Mouse (Mus musculus) gastrocnemius, adult 8-10 months (tissue): ENCODE data around the gene Cactin. TPM values are rescaled to one million over a fixed set of nuclear protein-coding genes. Genes with fewer than 3 reads are reported as not detected.

Experiments used
- DNase-seq, 2 experiments: peaks; one replicate each; pipeline ENCODE4 v3.0.0; 2022; ENCODE audit warnings: low spot score in 2 of 2
- total RNA-seq, 4 experiments: library from RNA; stranded (reverse); gene quantifications; 2 replicates each; pipeline ENCODE4 v1.2.4; 2022

The Cactin gene
- total RNA-seq, 4 experiments from 2014 or later: 9.4 to 11.3 (median 9.8) TPM

DNA sequence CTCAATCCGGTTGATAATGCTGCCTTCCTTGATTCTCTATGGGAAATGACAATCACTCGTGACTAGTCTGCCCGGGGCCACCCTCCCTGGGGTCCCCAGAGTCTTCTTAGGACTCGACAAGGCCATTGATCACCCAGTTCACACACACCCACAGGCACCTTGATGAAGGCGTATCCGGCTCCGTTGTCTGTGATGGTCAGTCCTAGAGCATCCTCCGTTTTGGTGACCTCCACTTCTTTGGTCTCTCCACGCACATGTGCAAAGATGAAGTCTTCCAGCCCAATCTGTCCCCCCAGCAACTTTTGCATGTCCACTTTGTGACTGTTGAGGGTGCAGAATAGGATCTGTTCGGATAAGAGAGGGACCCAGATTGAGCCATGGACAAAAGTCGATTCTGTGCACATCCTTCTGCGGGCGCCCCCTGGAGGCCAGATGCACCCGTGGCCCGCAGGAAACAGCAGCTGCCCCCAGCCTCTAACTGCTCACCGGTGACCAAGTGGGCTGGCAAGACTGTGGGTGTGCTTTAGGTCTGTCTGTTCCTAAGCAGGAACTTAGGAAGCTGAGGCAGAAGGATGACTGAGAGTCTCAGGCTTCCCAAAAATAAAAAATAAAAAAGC lies 20.5 kb downstream of the Cactin start:
- no peak for DNase-seq

DNA sequence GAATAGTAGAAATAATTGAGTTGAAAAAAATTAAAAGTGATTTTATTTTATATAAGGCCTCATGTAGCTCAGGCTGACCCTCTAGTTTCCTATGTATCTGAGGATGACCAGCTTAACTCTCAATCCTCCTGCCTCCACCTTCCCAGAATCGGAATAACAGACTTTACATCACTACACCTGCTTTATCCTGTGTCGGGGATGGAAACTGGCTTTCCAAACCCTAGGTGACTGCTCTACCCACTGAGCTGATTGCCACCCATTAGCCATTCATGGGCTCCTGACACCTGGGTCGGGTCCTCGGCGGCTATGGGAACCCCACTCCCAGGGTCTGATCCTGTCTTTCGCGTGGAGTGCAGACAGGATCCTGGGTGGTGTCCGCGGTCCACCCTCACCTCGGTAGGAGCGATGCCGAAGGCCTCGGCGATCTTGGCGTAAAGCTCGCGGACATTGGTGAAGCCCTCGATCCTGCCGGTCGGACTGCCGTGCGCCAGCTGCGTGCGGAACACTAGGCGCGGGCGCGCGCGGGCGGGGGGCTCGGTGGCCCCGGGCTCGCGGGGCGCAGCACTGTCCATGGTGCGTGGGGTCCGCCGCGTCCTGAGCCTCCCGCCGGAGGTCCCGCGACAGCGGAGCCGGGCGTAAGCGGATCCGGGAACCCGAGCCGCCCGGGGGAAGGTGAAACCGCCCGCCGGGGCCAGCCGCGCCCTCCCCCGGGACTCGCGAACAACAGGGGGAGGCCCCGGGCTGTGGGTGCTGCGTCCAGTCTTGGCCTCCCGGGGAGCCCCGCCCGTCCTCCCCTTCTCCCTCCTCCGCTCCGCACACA lies 22.0 kb downstream of the Cactin start, which contains the start of gene Gipc3:
Gene Gipc3 (minus strand): TSS at position 581 of the 820 bp plus-strand sequence.
- DNase-seq: no peak

DNA sequence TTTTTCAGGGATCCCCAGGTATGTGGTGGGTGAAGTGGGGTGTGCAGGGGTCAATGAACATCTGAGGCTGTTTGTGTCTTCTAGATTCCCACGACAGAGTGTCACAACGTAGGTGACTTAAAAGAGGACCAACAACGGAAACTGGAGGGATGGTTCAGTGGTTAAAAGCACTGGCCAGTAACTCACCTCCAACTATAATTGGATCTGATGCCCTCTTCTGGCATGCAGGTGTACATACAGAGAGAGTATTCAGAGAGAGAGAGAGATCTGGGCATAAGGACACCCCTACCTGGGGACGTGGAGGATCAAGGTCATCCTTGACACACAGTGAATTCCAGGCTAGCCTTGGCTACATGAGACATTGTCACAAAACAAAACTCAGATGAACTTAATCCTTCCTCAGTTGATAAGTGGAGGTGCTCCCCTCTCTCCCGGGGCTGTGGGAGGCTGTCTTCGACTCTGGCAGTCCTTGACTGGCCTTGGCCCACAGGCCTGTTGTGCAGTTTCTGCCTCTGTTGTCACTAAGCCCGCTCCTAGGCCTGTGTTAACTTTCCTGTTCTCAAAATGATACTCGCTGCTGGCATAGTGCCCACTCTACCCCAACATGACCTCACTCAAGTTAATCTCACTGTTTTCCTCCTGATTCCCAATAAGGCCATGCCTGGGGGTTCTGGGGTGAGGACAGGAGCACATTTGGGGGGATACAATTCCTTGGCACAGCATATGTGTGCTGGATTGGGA lies 23.7 kb downstream of the Cactin start:
- DNase-seq: no peak

DNA sequence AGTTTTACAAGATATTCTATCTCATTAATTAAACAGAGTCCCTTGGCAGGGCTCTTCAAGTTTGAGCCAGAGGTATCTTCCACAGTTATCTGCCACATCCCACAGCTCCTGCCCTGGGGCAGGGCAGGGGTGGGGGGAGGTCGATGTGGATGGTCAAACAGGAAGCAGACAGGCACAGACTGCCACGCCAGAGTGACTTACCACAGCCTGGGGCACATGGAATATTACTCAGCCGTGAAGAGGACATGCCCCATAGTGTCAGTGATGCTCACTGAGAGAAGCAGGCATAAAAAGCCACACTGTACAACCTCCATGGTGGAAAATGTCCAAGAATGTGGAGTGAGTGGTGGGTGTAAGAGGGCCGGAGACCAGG lies 24.2 kb downstream of the Cactin start:
- no peak for DNase-seq

DNA sequence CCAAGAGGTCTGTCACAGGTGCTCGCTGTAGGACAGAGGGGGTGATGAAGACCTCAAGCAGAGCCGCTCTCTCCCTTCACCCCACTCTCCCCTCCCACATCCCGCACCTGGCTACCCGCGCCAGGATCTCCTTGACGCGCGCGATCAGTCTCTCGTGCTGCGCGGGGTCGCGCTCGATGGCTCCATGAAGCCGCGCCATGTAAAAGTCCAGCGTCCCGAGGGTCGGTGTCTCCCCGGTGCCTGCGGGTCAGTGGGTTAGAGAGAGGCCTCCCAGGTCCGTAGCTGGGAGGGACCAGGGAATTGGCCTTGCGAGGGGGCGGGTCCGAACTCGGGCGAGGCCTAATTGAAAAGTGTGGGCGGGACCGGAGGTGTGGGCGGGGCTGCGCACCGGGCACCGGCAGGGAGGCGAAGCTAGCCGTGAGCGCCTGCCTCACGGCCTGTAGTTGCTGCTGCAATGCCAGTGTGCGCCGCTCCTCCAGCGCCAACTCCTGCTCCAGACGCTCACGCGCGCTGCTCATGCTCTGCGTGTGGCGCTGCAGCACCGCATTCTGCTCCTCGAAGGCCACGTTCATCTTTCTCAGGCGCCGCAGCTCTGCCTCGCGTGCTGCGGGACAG lies 25.7 kb downstream of the Cactin start:
- no peak for DNase-seq

DNA sequence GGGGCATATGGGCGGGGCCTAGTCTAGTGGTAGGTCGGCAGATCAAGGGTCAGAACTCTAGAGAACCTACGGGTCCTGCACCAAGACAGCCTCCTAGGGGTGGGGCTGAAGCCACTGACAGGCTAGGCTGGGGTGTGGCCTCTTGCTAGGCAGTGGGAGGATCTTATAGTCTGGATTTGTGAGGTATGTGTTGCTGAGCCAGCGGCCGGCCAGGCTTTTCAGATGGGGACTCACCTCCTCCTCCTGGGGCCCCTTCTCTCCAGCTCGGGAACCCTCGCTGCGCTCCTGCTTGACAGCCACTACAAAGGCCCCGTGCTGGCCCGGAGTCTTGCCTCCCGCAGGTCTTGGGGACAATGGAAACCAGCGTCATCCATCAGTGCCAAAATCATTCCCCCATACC lies 28.2 kb downstream of the Cactin start:
- no peak for DNase-seq

DNA sequence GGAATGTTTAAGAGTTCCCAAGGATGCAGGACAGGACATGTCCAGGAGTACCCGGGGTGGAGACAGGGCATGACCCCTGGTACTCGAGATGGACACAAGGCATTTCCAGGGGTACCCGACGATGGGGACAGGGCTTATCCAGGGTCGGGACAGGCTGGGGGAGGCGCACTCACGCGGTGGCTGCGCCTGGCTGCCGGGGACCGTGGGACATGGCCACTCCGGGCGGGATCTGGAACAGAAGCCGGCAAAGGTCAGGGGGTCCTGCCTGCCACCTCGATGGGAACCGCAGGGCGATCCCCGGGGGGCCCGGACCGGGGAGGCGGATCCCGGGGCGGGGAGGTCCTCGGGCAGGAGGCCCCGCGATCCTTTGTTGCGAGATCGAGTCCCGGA lies 29.1 kb downstream of the Cactin start:
- no peak for DNase-seq

DNA sequence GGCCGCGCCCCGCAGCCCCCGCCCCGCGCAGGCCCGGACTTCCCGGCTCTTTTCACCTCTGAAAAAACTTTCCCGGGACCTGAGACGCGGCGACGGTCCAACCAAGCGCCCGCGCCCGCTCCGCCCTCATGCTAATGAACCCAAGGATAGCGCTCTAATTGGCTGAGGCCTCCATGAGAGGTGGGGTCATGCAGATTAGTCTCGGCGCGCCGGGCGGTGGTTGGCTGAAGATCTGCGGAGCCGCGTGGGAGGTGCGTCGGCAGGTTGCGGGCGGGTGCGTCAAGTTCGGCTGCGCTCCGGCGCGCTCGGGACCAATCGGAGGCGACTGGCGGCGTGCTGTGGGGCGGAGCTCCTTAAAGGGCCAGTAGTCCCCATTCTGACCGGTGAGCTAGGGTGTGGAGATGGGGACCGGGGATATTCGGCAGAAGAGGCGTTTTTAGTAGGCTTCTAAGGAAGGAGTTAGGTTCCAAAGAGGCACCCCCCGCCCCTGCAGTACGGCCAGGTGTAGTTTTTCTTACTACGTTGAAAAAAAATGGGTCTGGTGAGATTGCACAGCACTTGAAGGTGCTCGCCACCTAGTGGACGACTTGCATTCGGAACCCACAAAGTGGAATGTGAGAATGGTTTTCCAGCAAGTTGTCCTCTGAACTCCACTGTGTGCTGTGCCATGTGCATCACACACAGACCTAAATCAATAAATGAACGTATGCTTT lies 29.6 kb downstream of the Cactin start, which contains the start of gene Hmg20b:
Gene Hmg20b (minus strand): TSS at position 130 of the 713 bp plus-strand sequence.
- DNase-seq: peak; percentile 99

DNA sequence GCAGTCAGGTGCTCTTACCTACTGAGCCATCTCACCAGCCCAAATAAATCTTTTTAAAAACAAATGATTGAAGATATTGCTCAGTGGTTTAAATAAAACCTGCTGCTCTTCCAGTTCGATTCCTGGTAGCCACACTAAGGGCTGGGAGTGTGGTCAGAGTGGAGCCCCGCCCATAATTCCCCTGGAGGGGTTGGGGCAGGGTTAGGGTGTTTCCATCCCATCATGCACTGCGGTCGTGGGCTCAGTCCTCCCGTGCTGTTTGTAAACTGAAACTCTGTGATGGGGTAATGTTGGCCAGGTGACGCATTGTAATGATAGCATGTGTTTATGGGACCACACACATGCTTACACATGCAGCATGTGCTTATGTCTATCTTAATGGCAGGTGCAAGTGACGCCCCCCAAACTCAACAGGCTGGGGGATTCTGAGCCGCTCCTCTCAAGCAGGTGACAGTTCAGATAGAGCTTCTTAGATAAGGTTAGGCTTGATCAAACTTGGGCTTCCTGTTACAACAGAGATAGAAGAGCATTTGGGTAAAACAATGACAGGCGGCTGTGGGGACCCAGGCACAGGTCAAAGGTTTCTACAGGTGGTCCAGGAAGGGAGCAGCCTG lies 30.9 kb downstream of the Cactin start:
- DNase-seq: no peak

DNA sequence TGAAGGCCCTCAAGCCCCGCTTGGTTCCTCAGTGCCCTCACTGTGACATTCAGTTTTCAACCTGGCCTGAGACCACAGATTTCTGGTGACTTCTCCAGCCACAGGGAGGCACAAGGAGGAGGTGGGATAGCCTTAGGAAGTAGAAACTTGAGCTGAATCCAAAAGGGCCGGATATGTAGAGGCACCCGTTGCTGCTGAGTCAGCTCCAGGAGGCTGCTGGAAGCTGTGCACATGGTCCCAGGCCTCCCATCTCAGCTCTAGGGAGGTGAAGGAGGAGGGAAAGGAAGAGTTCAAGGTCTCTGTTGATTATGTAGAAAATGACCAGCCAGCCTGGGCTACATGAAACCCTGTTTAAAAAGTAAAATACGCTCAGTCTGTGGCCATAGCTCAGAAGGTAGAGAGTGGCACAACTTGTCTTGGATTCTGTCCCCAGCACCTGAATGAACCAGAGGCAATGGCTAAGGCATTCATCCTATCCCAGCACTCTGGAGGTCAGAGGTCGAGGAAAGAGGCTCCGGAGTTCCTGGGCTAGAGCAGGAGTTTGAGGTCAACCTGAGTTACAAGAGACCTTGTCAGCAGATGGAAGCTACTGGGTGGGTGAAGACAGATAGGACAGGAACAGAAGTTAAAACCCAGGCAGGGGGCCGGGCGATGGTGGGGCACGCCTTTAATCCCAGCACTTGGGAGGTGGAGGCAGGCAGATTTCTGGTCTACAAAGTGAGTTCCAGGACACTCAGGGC lies 34.0 kb downstream of the Cactin start:
- no peak for DNase-seq

DNA sequence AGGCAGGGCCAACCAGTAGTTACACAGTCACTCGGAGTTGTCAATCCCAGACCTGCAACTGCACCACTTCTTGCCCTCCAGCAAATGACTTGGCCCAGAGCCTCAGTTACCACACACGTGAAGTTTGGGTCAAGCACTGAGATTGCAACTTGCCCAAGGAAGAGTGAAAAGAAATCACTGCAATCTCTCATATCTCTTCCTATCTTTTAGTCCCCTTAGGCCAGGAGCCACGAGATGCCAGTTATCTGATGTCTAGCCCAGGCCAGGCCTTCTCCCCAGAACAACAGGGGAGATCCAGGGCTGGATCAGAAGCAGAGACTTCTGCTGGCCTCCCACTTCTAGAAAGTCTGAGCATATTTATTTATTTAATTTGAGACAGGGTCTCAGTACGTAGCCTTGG lies 34.6 kb downstream of the Cactin start:
- no peak for DNase-seq

DNA sequence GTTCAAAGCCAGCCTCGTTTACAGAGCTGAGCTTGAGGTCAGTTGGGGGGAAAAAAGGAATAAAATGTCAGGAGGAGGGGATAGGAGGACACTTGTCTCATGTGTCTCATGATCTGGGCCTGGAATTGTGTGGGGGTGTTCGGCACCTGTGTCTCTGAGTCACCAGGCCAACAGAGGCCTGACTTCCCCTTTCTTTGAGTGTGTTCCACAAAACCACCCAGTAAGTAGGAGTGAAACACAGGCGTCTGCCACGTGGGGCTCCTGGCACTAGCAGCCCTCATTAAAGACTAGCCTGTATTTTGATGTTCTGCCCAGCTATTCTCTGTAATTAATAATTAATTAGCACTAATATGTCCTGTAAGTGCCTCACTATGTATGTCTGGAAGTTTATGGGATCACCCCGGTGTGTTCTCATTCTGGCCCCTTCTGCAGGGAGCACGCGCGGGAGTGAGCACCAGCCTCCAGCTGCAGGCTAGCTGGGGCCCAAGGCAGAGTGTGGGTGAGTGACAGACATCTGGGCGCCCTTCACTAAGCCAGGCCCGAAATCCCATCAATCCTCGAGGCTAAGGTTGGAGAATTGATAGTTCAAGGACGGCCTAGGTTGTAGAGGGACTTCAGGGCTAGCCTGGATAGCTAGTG lies 35.6 kb downstream of the Cactin start:
- DNase-seq: no peak

DNA sequence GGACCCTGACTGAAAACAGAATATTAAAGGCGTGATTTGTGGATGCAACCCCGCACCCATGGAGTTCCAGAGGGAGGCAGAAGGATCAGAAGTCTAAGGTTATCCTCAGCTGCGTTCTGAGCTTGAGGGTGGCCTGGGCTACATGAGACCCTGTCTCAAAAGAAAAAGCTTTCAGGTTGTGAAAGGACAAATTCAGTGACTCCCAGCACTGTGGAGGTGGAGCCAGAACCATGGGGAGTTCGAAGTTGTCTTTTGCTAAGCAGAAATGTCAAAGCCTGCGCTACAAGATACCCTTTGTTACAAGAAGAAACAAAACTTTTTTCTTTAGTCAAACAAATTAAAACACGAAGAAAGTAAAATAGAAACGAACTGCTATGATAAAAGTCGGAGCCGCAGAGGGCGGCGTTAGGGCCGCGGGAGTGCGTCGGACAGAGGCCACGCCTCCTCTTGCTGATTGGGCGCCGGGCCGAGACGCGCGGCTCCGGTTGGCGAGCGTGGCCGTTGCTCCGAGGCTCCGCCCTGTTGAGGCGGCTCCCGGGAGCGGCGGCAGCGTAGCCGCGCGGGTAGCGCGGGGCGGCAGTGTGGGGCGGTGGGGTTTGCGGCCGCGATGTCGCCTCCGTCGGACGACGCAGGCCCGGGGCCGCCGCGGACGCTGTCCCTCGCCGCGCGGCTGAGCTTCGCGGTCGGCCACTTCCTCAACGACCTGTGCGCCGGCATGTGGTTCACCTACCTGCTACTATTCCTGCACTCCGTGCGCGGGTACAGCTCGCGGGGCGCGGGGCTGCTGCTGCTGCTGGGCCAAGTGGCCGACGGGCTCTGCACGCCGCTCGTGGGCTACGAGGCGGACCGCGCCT lies 36.3 kb downstream of the Cactin start, which contains the start of gene Mfsd12:
Gene Mfsd12 (plus strand): TSS at position 501 of the 854 bp plus-strand sequence.
- DNase-seq: peak; percentile 76 to 88

DNA sequence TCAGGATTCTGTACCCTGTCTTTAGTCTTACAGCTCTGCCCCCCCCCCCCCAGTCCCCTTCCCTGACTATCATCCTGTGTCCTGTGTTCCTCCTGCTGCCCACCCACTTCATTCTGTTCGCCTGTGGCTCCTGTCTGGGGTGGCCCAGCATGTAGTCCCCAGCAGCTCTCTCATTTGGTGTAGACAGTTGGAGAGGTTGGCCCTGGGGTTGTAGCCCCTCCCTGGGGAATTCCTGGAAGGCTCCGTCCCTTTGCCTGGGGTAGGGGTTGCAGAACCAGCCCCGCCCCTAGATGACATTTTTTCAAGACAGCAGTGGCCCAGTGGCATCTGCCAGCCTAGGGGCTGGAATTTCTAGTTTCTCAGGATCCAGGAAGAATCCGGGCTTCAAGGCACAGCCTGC lies 37.3 kb downstream of the Cactin start:
- no peak for DNase-seq

DNA sequence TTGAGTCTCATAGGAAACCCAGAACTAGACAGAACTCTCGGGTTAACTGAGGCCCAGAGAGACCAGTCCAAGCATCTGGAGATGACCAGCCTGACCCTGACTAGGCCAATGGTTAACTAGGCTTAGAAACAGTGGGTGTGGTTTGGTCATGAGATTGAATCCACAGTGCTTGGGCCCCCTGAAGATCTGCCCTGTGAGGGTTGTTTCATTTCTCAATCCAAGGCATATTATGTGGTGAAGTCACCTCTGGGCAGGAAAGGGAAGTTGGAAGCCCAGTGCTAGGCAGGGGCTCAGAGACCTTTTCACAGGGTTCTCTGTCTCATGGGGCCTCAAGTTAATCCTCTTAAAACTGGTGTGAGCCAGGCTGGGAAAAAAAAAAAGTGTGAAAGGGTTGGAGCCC lies 37.9 kb downstream of the Cactin start:
- DNase-seq: no peak

DNA sequence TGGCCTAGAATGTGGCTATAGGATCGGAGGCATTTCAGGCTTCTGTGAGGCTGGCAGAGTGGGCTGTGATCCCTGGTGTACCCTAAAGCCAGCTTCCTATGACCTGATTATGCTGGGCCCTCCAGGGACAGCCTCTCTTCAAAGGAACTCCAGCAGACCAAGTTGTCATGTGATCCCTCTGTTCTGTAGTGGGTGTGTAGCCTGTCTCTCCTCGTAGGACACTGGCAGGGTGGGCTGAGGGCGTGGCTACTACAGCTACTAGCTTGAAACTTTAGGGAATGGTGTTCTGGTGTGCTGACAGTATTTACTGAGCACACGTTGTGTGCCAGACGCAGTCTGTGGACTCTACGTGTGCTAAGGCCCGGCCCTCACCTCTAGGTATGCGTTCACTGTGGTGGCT lies 39.8 kb downstream of the Cactin start:
- DNase-seq: no peak

DNA sequence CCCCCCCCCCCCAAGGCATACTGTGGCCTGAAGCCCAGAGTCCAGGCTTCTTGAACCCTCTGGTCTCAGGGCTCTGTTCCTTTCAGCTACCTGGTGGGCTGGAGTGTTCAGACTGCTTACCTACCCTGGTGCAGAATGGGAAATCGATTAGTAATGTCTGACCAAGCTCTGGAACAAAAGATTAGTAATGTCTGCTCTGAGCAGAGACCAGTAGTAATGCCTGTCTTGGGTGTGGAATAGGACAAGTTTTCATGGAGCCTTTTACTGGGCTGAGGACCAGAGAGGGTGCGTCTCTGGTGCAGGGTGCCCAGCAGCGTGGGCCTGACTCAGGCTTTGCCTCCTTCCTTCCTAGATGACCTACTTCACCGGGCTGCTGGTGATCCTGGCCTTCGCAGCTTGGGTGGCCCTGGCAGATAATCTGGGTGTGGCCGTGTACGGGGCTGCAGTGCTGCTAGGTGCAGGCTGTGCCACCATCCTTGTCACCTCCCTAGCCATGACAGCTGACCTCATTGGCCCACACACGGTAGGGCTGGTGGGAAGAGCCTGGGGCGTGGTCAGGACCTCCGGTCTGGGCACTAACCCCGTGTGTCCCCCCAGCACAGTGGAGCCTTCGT lies 41.5 kb downstream of the Cactin start:
- no peak for DNase-seq
